Mouse (Mus musculus) frontal cortex, adult 2 months (tissue): ENCODE results near the gene Lurap1. TPM values are rescaled to one million over a fixed set of nuclear protein-coding genes. Genes with fewer than 3 reads are reported as not detected.

Source experiments
- DNase-seq, 2 experiments: peaks; one replicate each; pipeline ENCODE4 v3.0.0; 2022; ENCODE audit warnings: low spot score in 1 of 2; ENCODE audit errors: extremely low spot score in 1 of 2
- polyA plus RNA-seq: library from polyadenylated mRNA; depleted of rRNA; stranded (reverse); fragments of >200 nt; gene quantifications from 2 replicates; pipeline ENCODE4 v1.2.3, GENCODE M21; 2012

Lurap1 gene
- polyA plus RNA-seq, 1 experiment, result 12.1 TPM

DNA sequence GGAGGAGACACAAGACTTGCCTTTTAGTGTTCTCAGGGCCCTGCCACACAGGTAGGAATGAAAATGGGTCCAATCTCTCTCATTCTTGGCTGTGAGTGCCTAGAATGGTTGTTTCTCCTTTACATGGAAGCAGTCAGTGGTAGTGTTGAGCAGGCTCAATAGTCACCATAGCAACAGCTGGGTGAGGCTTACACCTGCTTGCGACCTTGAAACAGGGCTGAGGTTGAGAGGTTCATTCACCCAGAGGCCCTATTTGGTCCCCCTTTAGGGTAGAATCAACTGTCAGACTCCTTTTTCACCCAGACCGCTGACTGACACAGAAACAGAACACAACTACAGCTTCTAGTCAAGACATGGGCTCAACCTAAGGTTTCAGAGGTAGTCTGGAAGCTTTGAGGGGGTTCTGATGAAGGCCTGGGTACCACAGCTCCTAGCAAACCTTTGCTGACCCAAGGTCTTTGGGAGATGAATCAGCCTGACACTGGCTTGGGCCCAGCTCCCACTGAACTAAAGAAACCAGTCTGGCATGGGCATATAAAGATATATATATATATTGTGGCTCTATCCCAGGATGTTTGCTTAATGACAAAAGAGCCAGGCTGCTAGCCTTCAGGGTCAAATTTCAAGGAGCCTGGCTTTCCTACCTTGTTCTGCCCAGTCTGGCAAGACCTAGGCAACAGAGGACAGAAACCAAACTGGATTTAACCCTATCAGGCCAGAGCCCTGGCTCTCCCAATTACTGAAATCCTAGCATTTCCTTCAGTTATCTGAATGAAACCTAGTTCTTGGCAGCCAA is 13.8 kb upstream of the Lurap1 start:
- DNase-seq, result no peak

DNA sequence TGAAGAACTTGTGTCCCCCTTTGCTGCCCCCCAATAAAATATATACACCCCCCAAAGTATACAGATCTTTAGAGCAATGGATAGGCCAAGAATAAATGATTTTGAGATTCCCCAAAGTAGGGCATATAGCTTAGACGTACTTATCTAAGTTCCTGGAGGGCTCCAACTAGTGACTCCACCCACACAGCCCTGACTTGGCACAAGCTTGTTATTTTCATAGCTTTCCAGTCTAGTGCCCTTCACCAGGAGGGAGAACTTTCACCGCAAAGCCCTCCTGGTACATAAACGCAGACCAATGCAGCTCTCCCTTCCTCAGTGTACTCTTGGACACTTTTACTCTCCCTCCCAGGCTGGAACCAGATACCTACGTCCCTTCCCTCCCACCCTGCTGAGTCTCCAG is 11.0 kb upstream of the Lurap1 start:
- no peak for DNase-seq

GRCm38 (mm10) chr4:116160769-116161168 is 9.6 kb upstream of the Lurap1 start:
- DNase-seq, result peak; percentile 89

GRCm38 (mm10) chr4:116159912-116160311 is 8.8 kb upstream of the Lurap1 start:
- peak in 1 of 2 experiments; percentile 69 for DNase-seq

- DNase-seq, result no peak
Measured at GRCm38 (mm10) chr4:116157882-116158281, 6.7 kb upstream of the Lurap1 start.

DNA sequence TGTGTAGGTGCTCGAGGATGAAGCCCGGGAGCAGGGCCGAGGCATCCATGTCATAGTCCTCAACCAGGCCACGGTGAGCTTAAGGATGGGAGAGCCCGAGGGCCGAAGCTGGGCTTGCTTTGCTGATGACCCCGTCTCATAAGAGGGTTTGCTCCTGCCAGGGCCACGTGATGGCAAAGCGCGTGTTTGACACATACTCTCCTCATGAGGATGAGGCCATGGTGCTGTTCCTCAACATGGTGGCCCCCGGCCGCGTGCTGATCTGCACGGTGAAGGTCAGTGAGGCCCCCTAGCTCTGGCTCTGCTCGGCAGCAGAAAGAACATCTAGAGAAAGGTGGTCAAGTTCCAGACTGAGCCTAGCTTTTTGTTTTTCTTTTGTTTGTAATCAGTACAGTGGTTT is 1.6 kb upstream of the Lurap1 start:
- DNase-seq, result no peak

DNA sequence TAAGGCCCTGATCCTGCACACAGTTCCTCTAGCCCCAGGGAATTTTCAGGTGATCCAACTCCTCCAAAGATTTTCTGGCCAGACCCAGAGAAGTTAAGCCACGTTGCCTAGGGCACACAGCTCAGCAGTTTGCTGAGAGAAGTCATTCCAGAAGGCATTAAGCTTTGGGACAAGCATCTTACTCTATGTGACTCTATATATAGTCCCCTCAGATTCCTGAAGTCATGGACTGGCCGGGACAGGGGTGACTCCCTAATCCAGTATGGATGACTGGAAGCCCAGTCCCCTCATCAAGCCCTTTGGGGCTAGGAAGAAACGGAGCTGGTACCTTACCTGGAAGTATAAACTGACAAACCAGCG is 296 bp downstream of the Lurap1 start:
- DNase-seq, result no peak

DNA sequence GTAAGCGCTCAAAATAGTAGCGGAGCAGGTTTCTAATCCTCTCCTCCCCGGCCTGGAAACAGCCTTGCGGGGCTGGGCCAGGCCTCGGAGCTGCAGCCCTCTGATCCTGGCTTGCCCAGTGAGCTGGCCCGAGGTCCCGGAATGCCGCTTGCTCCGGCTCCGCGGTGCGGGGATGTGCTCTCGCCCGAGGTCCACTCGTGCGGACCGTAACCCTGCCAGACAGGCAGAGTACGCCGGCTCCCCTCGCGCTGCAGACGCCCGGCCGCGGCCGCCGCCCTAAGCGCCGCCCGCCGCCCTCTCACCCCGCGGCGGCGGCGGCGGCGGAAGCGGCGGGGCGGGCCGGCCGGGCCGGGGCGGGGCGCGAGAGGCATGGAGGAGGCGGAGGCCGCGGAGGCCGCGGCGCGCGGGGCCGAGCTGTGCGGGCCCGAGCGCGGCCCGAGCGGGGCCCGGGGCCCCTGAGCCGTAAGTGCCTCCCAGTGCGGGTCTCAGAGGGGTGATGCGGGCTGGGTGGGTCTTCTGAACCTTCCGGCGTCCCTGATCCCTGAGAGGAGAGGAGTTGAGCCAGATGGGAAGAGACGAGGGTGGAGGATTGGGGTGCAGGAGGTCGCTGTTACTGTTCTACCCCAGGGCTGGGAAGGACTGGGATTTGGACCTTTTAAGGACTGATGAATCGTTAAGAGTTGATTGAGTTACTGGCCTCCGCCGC is 829 bp downstream of the Lurap1 start:
- peak in 1 of 2 experiments; percentile 51 for DNase-seq

DNA sequence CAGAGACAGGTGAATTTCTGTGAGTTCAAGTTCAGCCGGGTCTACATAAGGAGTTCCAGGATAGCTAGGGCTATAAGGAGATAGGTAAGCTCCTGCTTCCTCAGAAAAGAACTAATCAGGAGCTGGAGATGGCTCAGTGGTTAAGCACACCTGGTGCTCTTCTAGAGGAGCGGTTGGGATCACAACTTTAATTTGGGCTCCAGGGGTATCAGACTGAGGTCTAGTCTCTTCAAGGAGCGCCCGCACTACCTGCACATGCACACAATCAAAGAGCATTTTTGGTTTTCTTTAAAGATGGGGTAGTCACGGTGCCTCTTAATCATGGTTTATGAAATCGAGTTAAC is 1.4 kb downstream of the Lurap1 start:
- DNase-seq, result peak in 1 of 2 experiments; percentile 40

- DNase-seq, result peak in 1 of 2 experiments; percentile 75
Measured at GRCm38 (mm10) chr4:116143891-116144717, 7.0 kb downstream of the Lurap1 start.

GRCm38 (mm10) chr4:116143317-116143811 is 7.8 kb downstream of the Lurap1 start:
- DNase-seq, result no peak

- no peak for DNase-seq
Measured at GRCm38 (mm10) chr4:116142269-116142668, 8.9 kb downstream of the Lurap1 start.

DNA sequence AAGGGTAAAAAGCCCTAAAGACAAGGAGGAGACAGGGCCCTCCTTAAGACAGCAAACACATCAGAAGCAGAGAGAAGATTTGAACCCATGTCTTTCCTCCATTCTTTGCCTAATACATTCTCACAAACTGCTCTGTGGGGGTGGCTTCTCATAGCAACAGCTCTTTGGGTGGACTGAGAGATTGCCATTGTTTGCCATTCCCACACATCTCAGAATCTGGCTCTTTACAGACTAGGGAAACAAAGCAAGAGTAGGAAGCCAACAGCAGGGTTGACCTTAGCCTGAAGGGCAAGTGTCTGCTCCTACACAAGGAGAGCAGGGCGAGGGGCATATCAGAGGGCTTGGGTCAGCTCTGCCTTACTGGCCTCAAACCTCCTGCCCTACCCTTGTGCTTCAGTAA is 9.4 kb downstream of the Lurap1 start:
- DNase-seq, result no peak

DNA sequence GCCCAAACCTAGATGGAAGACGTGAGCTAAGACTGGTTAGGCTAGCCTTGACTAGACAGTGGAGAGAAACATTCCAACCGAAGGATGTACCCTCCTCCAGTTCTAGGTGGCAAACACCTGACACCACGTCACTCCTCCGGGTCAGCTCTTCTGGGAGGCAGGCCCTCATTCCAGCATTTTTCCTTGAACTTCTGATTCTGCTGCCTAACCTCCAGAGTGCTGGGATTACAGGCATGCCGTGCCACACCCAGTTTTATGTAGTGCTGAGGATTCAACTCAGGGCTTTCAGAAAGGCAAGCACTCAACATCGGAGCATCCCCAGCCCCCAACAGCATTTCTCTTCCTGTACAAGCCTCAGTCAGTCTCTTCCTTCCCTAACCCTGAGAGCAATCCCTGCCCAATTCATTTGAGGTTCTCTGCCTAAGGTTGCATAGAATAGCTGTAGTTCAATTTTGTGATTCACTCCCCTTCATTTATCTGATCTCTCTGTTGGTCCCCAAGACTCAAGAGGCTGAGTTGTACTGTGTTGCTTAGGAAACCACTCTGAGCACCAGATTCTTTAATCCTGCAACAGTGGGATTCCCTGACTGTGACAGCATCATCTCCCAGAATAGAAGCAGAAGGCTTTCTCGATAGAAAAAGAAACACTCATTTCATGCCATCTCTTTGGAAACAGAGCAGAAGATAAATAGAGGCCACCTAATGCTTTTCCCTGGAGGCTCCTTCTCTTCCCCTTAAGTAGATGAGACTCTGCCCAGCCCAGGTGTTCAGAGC is 10.2 kb downstream of the Lurap1 start:
- DNase-seq, result peak in 1 of 2 experiments; percentile 72

GRCm38 (mm10) chr4:116137421-116137996 is 13.6 kb downstream of the Lurap1 start:
- DNase-seq, result no peak

DNA sequence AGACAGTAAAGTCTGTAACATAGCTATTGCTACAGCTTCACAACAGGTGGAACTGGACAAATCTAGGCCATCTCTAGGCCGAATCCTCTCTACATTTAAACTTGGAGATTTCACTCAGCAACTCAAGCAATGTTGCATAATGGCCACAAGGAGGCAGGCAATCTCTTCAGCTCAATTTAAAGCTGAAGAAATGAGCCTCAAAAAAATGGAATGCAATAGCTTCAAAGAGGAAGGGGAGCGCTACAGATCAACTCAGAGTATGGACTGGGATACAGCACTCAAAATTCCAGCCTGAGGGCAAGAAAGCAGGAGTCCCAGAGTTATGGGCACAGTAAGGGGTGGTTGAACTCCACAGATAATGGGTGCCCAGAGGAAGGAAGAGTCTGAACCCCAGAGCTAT is 16.1 kb downstream of the Lurap1 start:
- DNase-seq, result peak in 1 of 2 experiments; percentile 53

- no peak for DNase-seq
Measured at GRCm38 (mm10) chr4:116133126-116133525, 18.0 kb downstream of the Lurap1 start.

DNA sequence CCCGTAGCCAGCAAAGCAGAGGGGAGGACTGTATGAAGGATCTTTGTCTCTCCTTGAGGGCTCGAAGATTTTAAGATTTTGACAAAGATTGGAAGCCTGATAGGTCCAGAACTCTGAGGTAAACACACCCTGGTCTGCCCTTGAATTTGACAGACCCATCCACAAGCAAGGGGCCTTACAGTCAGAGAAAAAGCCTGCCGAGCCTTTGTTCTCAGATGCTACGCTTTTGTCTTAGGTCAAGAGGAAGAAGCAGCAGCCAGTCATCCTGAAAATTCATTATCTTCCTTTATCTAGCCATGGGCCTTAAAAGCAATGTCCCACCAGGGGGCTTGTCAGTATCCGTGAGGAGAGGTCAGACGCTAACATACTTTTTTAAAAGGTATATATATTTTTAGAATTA is 23.2 kb downstream of the Lurap1 start:
- DNase-seq, result no peak

- no peak for DNase-seq
Measured at GRCm38 (mm10) chr4:116125803-116126386, 25.2 kb downstream of the Lurap1 start.
